Mouse (Mus musculus) effector memory CD4-positive, alpha-beta T cell, adult 7 months (primary cell): Measurements from ENCODE around the gene Qrsl1. TPM values are rescaled to one million over a fixed set of nuclear protein-coding genes. Genes with fewer than 3 reads are reported as not detected.

ENCODE experiments used
- polyA plus RNA-seq: library from polyadenylated mRNA; unstranded; fragments of 100-300 nt; shearing (Covaris generic); gene quantifications from one replicate; pipeline ENCODE4 v1.2.1, GENCODE M21; 2017

The Qrsl1 gene
- 18.3 TPM for polyA plus RNA-seq

GRCm38 (mm10) chr10:43901578-43902194 lies at the start of gene Qrsl1, which contains the start of gene Rtn4ip1:
TSS of gene Qrsl1 (minus strand) at chr10:43901745.
TSS of gene Rtn4ip1 (plus strand) at chr10:43901807.

Other genes starting within 250 kb of the Qrsl1 start
- 11.5 TPM for gene Rtn4ip1, start 62 bp upstream of the Qrsl1 start, polyA plus RNA-seq
- gene Crybg1, start 247.1 kb upstream of the Qrsl1 start, polyA plus RNA-seq: 122 TPM